Mouse (Mus musculus) liver, embryonic 14.5 days (tissue): ENCODE data around the gene Crtam. TPM values are rescaled to one million over a fixed set of nuclear protein-coding genes. Genes with fewer than 3 reads are reported as not detected.

ENCODE experiments used
- ATAC-seq: fragments of 200-750 bp; cut with Nextera tagmentation; 2 replicates; pipeline ENCODE4 v1.8.0; 2017; ENCODE audit warnings: moderate number of reproducible peaks, mild to moderate bottlenecking, moderate library complexity; ENCODE audit not compliant: insufficient read depth
- DNase-seq, 3 experiments: peaks; one replicate each; pipeline ENCODE4 v3.0.0-alpha.2; 2012 to 2013; ENCODE audit warnings: low read depth in 3 of 3, low spot score in 3 of 3
- H3K27ac ChIP-seq: fragments of 300-500 bp; sonication (generic); 2 replicates; pipeline ENCODE4 v1.5.1; 2014; ENCODE audit warnings: moderate library complexity, mild to moderate bottlenecking, control low read depth, inconsistent platforms
- H3K27me3 ChIP-seq: fragments of 300-500 bp; sonication (generic); 2 replicates; pipeline ENCODE4 v1.6.1; 2014; ENCODE audit warnings: mild to moderate bottlenecking, low read length, moderate library complexity; ENCODE audit not compliant: control insufficient read depth, insufficient read depth
- H3K36me3 ChIP-seq: fragments of 300-500 bp; sonication (generic); replicated peaks from 2 replicates; pipeline ENCODE4 v1.6.1; 2014; ENCODE audit warnings: low read depth; ENCODE audit not compliant: control insufficient read depth, insufficient read depth
- H3K4me1 ChIP-seq, 2 experiments: fragments of 200-500 bp in 1 of 2; fragments of 300-500 bp in 1 of 2; sonication (generic) in 1 of 2; replicated peaks; 2 replicates each; pipeline ENCODE4 v1.6.1; 2012 to 2014; ENCODE audit warnings: antibody characterized with exemption in 1 of 2, inconsistent platforms in 1 of 2, low read length in 1 of 2; ENCODE audit not compliant: control insufficient read depth in 2 of 2, insufficient read depth in 2 of 2
- H3K4me2 ChIP-seq: fragments of 300-500 bp; sonication (generic); 2 replicates; pipeline ENCODE4 v1.6.1; 2014; ENCODE audit warnings: low read depth, mild to moderate bottlenecking, control low read depth, moderate library complexity
- H3K4me3 ChIP-seq, 2 experiments: fragments of 200-500 bp in 1 of 2; fragments of 300-500 bp in 1 of 2; sonication (generic) in 1 of 2; 2 replicates each; pipeline ENCODE4 v1.5.1; 2012 to 2014; ENCODE audit warnings: low read depth in 2 of 2, low read length in 2 of 2, mild to moderate bottlenecking in 2 of 2, control low read depth in 1 of 2, inconsistent platforms in 1 of 2, moderate library complexity in 1 of 2; ENCODE audit not compliant: insufficient read depth in 1 of 2
- H3K9ac ChIP-seq: fragments of 300-500 bp; sonication (generic); replicated peaks from 2 replicates; pipeline ENCODE4 v1.6.1; 2014; ENCODE audit warnings: mild to moderate bottlenecking, control low read depth, moderate library complexity
- H3K9me3 ChIP-seq: fragments of 300-500 bp; sonication (generic); 2 replicates; pipeline ENCODE4 v1.6.1; 2016; ENCODE audit warnings: low read length, mixed read lengths; ENCODE audit not compliant: control insufficient read depth
- CTCF ChIP-seq: IDR thresholded peaks from 2 replicates; pipeline ENCODE4 v1.5.1; 2016; ENCODE audit warnings: antibody characterized with exemption, low read depth, control low read depth
- EP300 ChIP-seq: IDR thresholded peaks from 2 replicates; pipeline ENCODE4 v1.6.1; 2016; ENCODE audit warnings: antibody characterized with exemption, low read depth
- WGBS: fragments of 180-500 bp; shearing (Covaris S2); extraction: QIAGEN DNeasy Blood & Tissue Kit; methylation state at CpG from one replicate; pipeline ENCODE4 v1.1.7; 2014; ENCODE audit not compliant: insufficient replicate concordance; 5-methylcytosine and 5-hydroxymethylcytosine counted together
- polyA plus RNA-seq, 2 experiments: library from polyadenylated mRNA; depleted of rRNA in 1 of 2; stranded (reverse) in 1 of 2; unstranded in 1 of 2; fragments of >200 nt; fragmentation: Nextera tagmentation in 1 of 2; extraction: Ambion mirVana in 1 of 2; gene quantifications; 2 replicates each; pipeline versions ENCODE4 v1.2.1 to v1.2.3; 2012 to 2014

Gene Crtam
- polyA plus RNA-seq, 2 experiments: 0.06 TPM; not detected in 1

DNA sequence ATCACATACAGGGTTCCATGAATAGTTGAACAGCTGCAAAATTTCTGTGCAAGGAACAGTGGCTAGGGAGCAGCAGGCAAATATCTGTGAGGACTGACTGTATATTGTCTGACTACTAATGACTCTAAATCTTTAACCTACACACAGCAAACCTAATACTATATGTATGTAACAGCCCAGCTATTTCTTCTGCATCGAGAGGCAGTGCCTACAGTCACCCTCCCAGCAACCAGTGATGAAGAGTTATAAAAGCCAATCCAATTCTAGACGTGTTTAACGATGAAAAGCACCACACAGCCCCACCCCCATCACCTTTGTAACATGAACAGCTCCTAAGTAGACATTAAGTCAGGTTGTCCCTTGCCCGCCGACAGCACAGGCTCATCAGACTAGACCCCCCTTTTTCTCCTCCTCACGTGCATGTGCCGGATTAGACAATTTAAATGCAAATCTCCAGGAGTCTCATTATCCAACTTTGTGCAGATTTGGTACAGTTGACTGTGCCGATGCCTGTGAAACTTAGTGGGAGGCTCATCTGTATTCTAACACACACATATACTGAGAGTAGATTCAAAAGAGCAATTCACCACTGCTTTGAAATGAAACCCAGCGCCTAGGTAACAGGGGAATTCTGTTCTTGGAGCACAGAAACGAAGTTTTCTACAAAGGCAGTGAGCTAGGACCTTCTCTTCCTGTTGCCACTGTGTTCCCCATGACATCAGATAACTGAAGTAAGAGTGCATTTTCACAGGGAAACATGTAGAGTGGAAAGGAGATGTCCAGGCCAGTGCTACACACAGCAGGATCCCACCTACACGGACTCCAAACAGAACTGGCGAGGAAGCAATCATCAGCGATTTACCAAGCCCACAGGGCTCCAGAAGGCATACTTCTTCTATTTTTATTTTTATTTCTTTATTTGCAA, 7.3 kb upstream of the Crtam start:
- H3K27me3 ChIP-seq: no peaks in the 10 kb centered on the region
- no peak overlapping the region for H3K9ac ChIP-seq
- no peaks in the 10 kb centered on the region for H3K4me1 ChIP-seq
- no peak overlapping the region for H3K4me2 ChIP-seq
- no peak overlapping the region for H3K4me3 ChIP-seq
- no peaks in the 10 kb centered on the region for H3K36me3 ChIP-seq
- no peaks in the 10 kb centered on the region for H3K9me3 ChIP-seq
- no peak for TF ChIP-seq CTCF
- no peak for TF ChIP-seq EP300
- no peak for ATAC-seq
- H3K27ac ChIP-seq: no peak overlapping the region
- no peak for DNase-seq
- 67% methylated on average over 13 of the region's 13 CpGs for WGBS

DNA sequence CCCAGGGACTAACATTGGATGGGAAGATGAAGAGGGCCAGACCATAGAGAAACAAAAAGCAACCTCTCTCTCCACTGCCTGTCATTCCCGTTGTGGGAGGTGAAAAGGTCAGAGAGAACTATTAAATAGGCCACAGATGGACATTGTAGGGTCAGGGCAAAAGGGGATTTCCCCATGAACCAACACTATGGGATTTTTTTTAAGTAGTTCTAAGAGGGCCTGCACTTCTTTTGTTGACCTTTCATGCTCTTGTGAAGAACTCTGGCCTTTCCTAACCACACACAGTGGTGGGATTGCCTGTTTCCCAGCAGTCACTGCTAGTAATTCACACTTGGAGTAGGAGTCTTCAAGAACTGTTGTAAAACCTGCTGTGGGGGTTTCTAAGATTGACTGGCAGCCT, 3.4 kb upstream of the Crtam start:
- Histone ChIP-seq H3K36me3 (no peaks in the 10 kb centered on the region), H3K9me3 (no peaks in the 10 kb centered on the region), H3K4me2 (no peak overlapping the region), H3K27ac (no peak overlapping the region), H3K9ac (no peak overlapping the region), H3K4me3 (no peak overlapping the region), H3K4me1 (no peaks in the 10 kb centered on the region), H3K27me3 (no peaks in the 10 kb centered on the region)
- DNase-seq (peak in 1 of 3 experiments; percentile 13), ATAC-seq (no peak)
- no peak for TF ChIP-seq CTCF
- TF ChIP-seq EP300: no peak
- 18% methylated on average over 1 of the region's 1 CpGs for WGBS

DNA sequence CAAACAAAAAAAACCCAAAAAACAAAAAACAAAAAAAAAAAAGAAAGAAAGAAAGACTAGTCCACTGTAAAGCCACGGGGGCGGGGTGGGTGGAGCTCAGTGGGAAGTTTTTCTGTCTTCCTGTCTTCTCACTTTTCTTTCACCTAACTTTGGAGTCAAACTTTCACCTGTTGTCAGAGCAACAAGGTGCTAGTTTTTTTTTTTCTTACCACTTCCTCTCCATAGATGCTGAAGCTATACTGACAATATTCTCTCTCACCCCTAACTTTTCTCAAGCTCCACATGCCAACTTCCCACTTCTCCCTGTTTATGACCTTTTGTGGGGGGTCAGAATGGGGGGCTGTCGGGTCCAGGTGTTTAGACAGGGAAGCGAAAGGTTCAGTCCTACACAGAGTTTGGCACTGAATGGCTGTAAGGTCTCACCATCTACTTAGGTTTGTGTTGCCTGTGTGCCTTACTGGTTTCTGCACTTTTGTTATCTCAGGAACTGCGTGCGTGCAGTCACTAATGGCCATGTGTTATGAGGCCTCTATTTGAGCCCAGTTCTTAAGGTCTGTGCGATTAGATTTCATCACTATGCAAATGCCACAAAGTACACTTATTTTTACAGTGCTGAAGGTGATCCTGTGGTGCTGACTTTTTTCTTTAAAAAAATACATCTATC, 7.2 kb downstream of the Crtam start:
- no peak for DNase-seq
- H3K27me3 ChIP-seq: no peaks in the 10 kb centered on the region
- no peaks in the 10 kb centered on the region for H3K9me3 ChIP-seq
- ATAC-seq: no peak
- no peak overlapping the region for H3K9ac ChIP-seq
- H3K4me1 ChIP-seq: no peaks in the 10 kb centered on the region
- 53% methylated on average over 7 of the region's 7 CpGs for WGBS
- H3K4me2 ChIP-seq: no peak overlapping the region
- H3K36me3 ChIP-seq: no peaks in the 10 kb centered on the region
- no peak overlapping the region for H3K27ac ChIP-seq
- H3K4me3 ChIP-seq: no peak overlapping the region
- no peak for TF ChIP-seq CTCF
- no peak for TF ChIP-seq EP300

DNA sequence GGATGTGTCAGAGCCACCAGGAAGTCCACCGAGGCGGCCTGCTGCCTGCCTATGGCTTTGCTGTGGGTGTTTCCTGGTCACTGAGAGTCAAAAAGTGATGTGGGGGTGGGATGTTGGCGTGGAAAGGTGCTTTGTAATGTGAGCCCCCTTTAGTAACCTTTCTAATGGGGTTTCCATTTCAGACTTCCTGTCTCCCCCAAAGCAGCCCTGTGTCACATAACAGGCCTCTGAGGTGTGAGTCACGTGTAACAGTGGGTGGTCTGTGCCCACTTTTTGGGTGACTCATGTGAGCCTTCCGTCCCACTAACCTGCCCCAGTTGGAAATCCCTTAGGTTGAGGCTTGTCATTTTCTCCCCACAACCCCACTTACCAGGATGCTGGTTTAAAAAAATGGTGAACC, 10.4 kb downstream of the Crtam start:
- DNase-seq (no peak), ATAC-seq (no peak)
- Histone ChIP-seq H3K27me3 (no peaks in the 10 kb centered on the region), H3K27ac (no peak overlapping the region), H3K4me2 (no peak overlapping the region), H3K4me3 (no peak overlapping the region), H3K9me3 (no peaks in the 10 kb centered on the region), H3K4me1 (no peaks in the 10 kb centered on the region), H3K9ac (no peak overlapping the region), H3K36me3 (no peaks in the 10 kb centered on the region)
- no peak for TF ChIP-seq CTCF
- TF ChIP-seq EP300: no peak
- 51% methylated on average over 5 of the region's 5 CpGs for WGBS

DNA sequence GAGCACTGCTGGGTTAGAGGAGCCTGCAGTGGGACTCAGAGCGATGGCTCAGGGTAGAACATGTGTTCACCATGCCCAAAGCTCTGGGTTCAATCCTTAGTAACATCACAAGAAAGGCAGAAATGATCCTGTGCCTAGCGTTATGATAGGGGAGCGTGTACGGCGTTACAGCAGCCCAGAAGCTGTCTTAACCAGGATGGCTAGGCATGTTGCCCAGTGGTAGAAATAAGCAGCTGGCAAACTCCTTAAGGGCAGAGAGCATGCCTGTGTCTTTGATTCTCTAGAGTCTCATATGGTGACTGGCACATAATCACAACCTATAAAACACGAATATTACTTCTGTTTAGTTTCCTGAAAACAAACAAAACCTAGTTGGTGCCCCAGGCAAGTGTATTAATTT, 12.9 kb downstream of the Crtam start:
- TF ChIP-seq EP300: no peak
- no peak for TF ChIP-seq CTCF
- Histone ChIP-seq H3K4me2 (no peak overlapping the region), H3K36me3 (no peaks in the 10 kb centered on the region), H3K9me3 (no peaks in the 10 kb centered on the region), H3K27ac (no peak overlapping the region), H3K4me3 (no peak overlapping the region), H3K4me1 (no peaks in the 10 kb centered on the region), H3K27me3 (no peaks in the 10 kb centered on the region), H3K9ac (no peak overlapping the region)
- WGBS: 77% methylated on average over 6 of the region's 6 CpGs
- ATAC-seq (no peak), DNase-seq (no peak)
